Mouse (Mus musculus): ENCODE measurements at regions not wholly inside any gene's neighbourhood (a gene's known extent, or its start where the extent isn't known, plus 50 kb on each side); places are given as distances from the start of the nearest gene placed in this dataset.

GRCm38 (mm10) chr13:15802043-15802795 lies 209.4 kb upstream of the Inhba start:
- Histone ChIP-seq H3K4me3 (ENCODE audit: low read depth, low read length) (no peak overlapping the region), H3K36me3 (ENCODE audit: control insufficient read depth, insufficient read depth, low read length) (no peaks in the 10 kb centered on the region), H3K27me3 (ENCODE audit: control insufficient read depth, insufficient read depth, low read depth, low read length) (no peaks in the 10 kb centered on the region), H3K4me1 (ENCODE audit: control insufficient read depth, insufficient read depth, low read length) (no peaks in the 10 kb centered on the region; the same call in 1 of the 2 replicates), H3K9me3 (replicated peaks; ENCODE audit: control insufficient read depth, low read length, poor library complexity, severe bottlenecking) (no peaks in the 10 kb centered on the region), H3K9ac (ENCODE audit: low read depth, low read length) (no peak overlapping the region), H3K4me2 (ENCODE audit: low read length) (peak overlapping the region; percentile 38), H3K27ac (ENCODE audit: low read length) (no peak overlapping the region)
- peak; percentile 93 for ATAC-seq
- 31% methylated on average over 16 of the region's 16 CpGs for WGBS

GRCm38 (mm10) chr13:15803965-15804364 lies 207.7 kb upstream of the Inhba start:
- ATAC-seq, result no peak
- H3K4me3 ChIP-seq (ENCODE audit: low read depth, low read length), result no peak overlapping the region
- H3K9me3 ChIP-seq (replicated peaks; ENCODE audit: control insufficient read depth, low read length, poor library complexity, severe bottlenecking), result no peaks in the 10 kb centered on the region
- no peaks in the 10 kb centered on the region for H3K36me3 ChIP-seq (ENCODE audit: control insufficient read depth, insufficient read depth, low read length)
- H3K4me1 ChIP-seq (ENCODE audit: control insufficient read depth, insufficient read depth, low read length), result no peaks in the 10 kb centered on the region; the same call in 1 of the 2 replicates
- no peak overlapping the region for H3K9ac ChIP-seq (ENCODE audit: low read depth, low read length)
- no peak overlapping the region for H3K4me2 ChIP-seq (ENCODE audit: low read length)
- H3K27me3 ChIP-seq (ENCODE audit: control insufficient read depth, insufficient read depth, low read depth, low read length), result no peaks in the 10 kb centered on the region
- no peak overlapping the region for H3K27ac ChIP-seq (ENCODE audit: low read length)
- WGBS, result 80% methylated on average over 1 of the region's 1 CpGs

GRCm38 (mm10) chr13:15806925-15807324 lies 204.7 kb upstream of the Inhba start:
- Histone ChIP-seq H3K36me3 (ENCODE audit: control insufficient read depth, insufficient read depth, low read length) (no peaks in the 10 kb centered on the region), H3K27me3 (ENCODE audit: control insufficient read depth, insufficient read depth, low read depth, low read length) (no peaks in the 10 kb centered on the region), H3K9me3 (replicated peaks; ENCODE audit: control insufficient read depth, low read length, poor library complexity, severe bottlenecking) (no peaks in the 10 kb centered on the region), H3K4me2 (ENCODE audit: low read length) (no peak overlapping the region), H3K9ac (ENCODE audit: low read depth, low read length) (no peak overlapping the region), H3K27ac (ENCODE audit: low read length) (no peak overlapping the region), H3K4me3 (ENCODE audit: low read depth, low read length) (no peak overlapping the region), H3K4me1 (ENCODE audit: control insufficient read depth, insufficient read depth, low read length) (no peaks in the 10 kb centered on the region; the same call in 1 of the 2 replicates)
- no peak for ATAC-seq
- WGBS, result 95% methylated on average over 4 of the region's 4 CpGs

- ATAC-seq, result no peak
- no peak overlapping the region for H3K4me2 ChIP-seq (ENCODE audit: low read length)
- WGBS, result 36% methylated on average over 1 of the region's 1 CpGs
- H3K36me3 ChIP-seq (ENCODE audit: control insufficient read depth, insufficient read depth, low read length), result no peaks in the 10 kb centered on the region
- no peak overlapping the region for H3K9ac ChIP-seq (ENCODE audit: low read depth, low read length)
- H3K27me3 ChIP-seq (ENCODE audit: control insufficient read depth, insufficient read depth, low read depth, low read length), result no peaks in the 10 kb centered on the region
- no peak overlapping the region for H3K4me3 ChIP-seq (ENCODE audit: low read depth, low read length)
- H3K27ac ChIP-seq (ENCODE audit: low read length), result no peak overlapping the region
- H3K9me3 ChIP-seq (replicated peaks; ENCODE audit: control insufficient read depth, low read length, poor library complexity, severe bottlenecking), result no peaks in the 10 kb centered on the region
- H3K4me1 ChIP-seq (ENCODE audit: control insufficient read depth, insufficient read depth, low read length), result no peaks in the 10 kb centered on the region
These were observed 189.3 kb upstream of the Inhba start for GRCm38 (mm10) chr13:15822261-15822850.

GRCm38 (mm10) chr13:15845806-15846205 lies 165.8 kb upstream of the Inhba start:
- Histone ChIP-seq H3K9me3 (replicated peaks; ENCODE audit: control insufficient read depth, low read length, poor library complexity, severe bottlenecking) (no peaks in the 10 kb centered on the region), H3K27ac (ENCODE audit: low read length) (no peak overlapping the region), H3K36me3 (ENCODE audit: control insufficient read depth, insufficient read depth, low read length) (no peaks in the 10 kb centered on the region), H3K27me3 (ENCODE audit: control insufficient read depth, insufficient read depth, low read depth, low read length) (no peaks in the 10 kb centered on the region), H3K4me1 (ENCODE audit: control insufficient read depth, insufficient read depth, low read length) (no peaks in the 10 kb centered on the region), H3K4me2 (ENCODE audit: low read length) (no peak overlapping the region), H3K4me3 (ENCODE audit: low read depth, low read length) (no peak overlapping the region), H3K9ac (ENCODE audit: low read depth, low read length) (no peak overlapping the region)
- ATAC-seq, result no peak

DNA sequence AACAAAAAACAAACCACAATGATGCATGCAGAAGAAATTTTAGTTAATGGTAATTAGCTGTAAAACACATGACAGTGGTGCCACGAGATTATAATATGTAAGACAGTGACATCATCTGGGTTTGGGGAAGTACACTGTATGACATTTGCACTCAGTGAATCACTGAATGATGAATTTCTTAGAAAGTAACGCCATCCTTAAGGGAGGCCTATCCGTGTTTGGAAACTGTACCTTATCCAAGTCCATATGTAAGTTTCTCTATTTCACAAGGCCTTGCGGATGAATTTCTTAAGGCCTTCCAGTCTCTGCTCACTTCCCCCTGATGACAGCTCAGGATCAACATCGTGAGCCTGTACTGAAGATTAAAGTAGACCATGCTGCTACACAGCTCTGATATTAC lies 163.6 kb upstream of the Inhba start:
- Histone ChIP-seq H3K4me3 (ENCODE audit: low read depth, low read length) (no peak overlapping the region), H3K4me2 (ENCODE audit: low read length) (no peak overlapping the region), H3K4me1 (ENCODE audit: control insufficient read depth, insufficient read depth, low read length) (no peaks in the 10 kb centered on the region), H3K9ac (ENCODE audit: low read depth, low read length) (no peak overlapping the region), H3K36me3 (ENCODE audit: control insufficient read depth, insufficient read depth, low read length) (no peaks in the 10 kb centered on the region), H3K9me3 (replicated peaks; ENCODE audit: control insufficient read depth, low read length, poor library complexity, severe bottlenecking) (no peaks in the 10 kb centered on the region), H3K27ac (ENCODE audit: low read length) (no peak overlapping the region), H3K27me3 (ENCODE audit: control insufficient read depth, insufficient read depth, low read depth, low read length) (no peaks in the 10 kb centered on the region)
- 88% methylated on average over 5 of the region's 5 CpGs for WGBS
- no peak for ATAC-seq

DNA sequence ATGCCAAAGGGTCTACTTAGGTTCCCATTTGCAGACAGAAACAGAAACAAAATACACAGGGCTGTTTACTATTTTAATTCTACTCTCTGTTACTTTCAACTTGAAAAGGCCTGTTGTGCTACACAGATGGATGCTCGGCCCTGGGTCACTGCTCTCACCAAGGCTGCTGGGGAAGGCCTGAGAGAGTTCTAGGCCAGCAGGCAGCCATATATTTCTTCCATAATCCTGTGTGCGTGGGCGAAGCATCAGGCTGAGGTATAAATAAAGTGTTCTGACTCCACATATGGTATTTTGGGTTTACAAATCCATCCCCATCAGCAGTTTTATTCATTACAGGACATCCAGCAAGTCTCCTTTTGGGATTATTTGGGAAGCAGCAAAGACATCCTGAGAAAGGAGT lies 162.5 kb upstream of the Inhba start:
- Histone ChIP-seq H3K9ac (ENCODE audit: low read depth, low read length) (no peak overlapping the region), H3K27me3 (ENCODE audit: control insufficient read depth, insufficient read depth, low read depth, low read length) (no peaks in the 10 kb centered on the region), H3K4me1 (ENCODE audit: control insufficient read depth, insufficient read depth, low read length) (no peaks in the 10 kb centered on the region), H3K4me3 (ENCODE audit: low read depth, low read length) (no peak overlapping the region), H3K36me3 (ENCODE audit: control insufficient read depth, insufficient read depth, low read length) (no peaks in the 10 kb centered on the region), H3K27ac (ENCODE audit: low read length) (no peak overlapping the region), H3K4me2 (ENCODE audit: low read length) (no peak overlapping the region), H3K9me3 (replicated peaks; ENCODE audit: control insufficient read depth, low read length, poor library complexity, severe bottlenecking) (no peaks in the 10 kb centered on the region)
- 72% methylated on average over 3 of the region's 3 CpGs for WGBS
- ATAC-seq, result no peak

DNA sequence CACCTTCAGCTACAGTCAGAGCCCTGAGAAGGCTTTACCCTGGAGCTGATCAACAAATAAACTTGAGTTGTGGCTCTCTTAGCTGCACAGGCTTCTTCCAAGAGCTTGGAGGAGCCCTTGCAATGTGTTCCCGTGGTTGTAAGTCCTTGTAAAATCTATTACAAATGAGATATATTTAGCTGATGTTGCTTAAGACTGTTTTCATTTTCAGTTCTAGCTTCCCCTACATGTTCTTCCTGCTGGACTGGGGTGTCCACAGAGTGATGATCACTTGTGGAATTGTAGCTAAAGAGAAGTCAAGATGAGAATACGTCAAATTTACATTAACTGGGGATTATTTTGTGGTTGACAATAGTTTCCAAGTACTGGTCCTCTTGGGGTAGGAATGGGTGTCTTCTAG lies 161.3 kb upstream of the Inhba start:
- H3K27me3 ChIP-seq (ENCODE audit: control insufficient read depth, insufficient read depth, low read depth, low read length), result no peaks in the 10 kb centered on the region
- no peak overlapping the region for H3K4me2 ChIP-seq (ENCODE audit: low read length)
- no peaks in the 10 kb centered on the region for H3K4me1 ChIP-seq (ENCODE audit: control insufficient read depth, insufficient read depth, low read length)
- H3K9me3 ChIP-seq (replicated peaks; ENCODE audit: control insufficient read depth, low read length, poor library complexity, severe bottlenecking), result no peaks in the 10 kb centered on the region
- no peak for ATAC-seq
- 76% methylated on average over 2 of the region's 2 CpGs for WGBS
- H3K27ac ChIP-seq (ENCODE audit: low read length), result no peak overlapping the region
- no peaks in the 10 kb centered on the region for H3K36me3 ChIP-seq (ENCODE audit: control insufficient read depth, insufficient read depth, low read length)
- H3K4me3 ChIP-seq (ENCODE audit: low read depth, low read length), result no peak overlapping the region
- H3K9ac ChIP-seq (ENCODE audit: low read depth, low read length), result no peak overlapping the region

DNA sequence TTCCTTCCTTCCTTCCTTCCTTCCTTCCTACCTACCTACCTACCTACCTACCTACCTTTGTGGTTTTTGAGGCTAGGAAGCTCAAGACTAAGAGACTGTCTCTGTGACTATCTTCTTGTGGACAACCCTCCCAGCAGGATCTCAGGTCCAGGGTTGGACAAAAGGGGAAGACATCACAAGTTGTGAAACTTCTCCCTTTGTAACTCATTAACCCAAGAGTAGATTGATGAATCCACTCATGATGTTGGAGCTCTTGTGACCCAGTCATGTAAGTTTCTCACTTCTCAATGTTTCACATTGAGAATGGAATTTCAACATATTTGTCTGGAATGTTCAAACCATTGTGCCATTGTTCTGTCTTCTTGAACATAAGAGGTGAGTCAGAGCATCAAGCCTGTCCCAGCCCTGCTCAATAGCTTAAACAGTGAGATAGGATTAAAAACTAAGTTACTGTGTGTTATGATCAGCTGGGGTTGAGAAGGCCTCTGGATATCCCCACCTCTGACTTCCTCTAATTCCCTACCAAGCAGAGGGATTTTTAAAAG lies 158.6 kb upstream of the Inhba start:
- H3K9ac ChIP-seq (ENCODE audit: low read depth, low read length), result no peak overlapping the region

More for the DNA sequence above, 158.6 kb upstream of the Inhba start:
- no peak for ATAC-seq
- Histone ChIP-seq H3K36me3 (ENCODE audit: control insufficient read depth, insufficient read depth, low read length) (no peaks in the 10 kb centered on the region), H3K4me1 (ENCODE audit: control insufficient read depth, insufficient read depth, low read length) (no peaks in the 10 kb centered on the region), H3K4me2 (ENCODE audit: low read length) (no peak overlapping the region), H3K4me3 (ENCODE audit: low read depth, low read length) (no peak overlapping the region), H3K9me3 (replicated peaks; ENCODE audit: control insufficient read depth, low read length, poor library complexity, severe bottlenecking) (no peaks in the 10 kb centered on the region), H3K27ac (ENCODE audit: low read length) (no peak overlapping the region), H3K27me3 (ENCODE audit: control insufficient read depth, insufficient read depth, low read depth, low read length) (no peaks in the 10 kb centered on the region)

Measured in midbrain, embryonic 16.5 days (tissue).